Mouse (Mus musculus): ENCODE measurements around the gene Tmem41a. TPM values are rescaled to one million over a fixed set of nuclear protein-coding genes. Genes with fewer than 3 reads are reported as not detected.
"Not testable (repeated sequence)": the region's sequence is repeated elsewhere in the genome, so short reads cannot be mapped to it uniquely, and the experiment has no call there.

Tmem41a gene
- 27.0 and 27.3 TPM in 2 replicates for polyA plus RNA-seq (2016; fragmentation: Nextera tagmentation; extraction: Ambion mirVana)

- no peaks in the 10 kb centered on the region for H3K9me3 ChIP-seq
Observed at GRCm38 (mm10) chr16:21946761-21947715, at the start of gene Tmem41a. Gene Tmem41a (minus strand): TSS chr16:21947552.

DNA sequence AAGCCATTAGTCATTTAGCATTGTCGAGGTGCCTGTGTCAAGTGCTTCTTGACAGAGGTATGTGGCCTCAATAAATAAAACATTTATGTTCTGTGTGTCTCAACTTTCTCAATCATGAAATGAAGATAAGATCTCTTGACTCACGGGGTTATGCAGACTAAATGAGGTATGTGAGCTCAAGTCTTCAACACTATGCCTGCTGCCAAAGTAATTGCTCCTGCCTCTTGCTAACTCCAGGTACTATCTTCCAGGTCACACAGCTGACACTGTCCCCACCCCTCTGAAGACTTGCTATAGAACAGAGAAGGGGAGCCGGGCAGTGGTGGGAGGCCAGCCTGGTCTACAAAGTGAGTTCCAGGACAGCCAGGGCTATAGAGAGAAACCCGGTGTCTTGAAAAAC lies 49.0 kb upstream of the Tmem41a start:
- H3K9me3 ChIP-seq: no peaks in the 10 kb centered on the region
- peaks cover 12% of the 10 kb centered on the region; the same call in 1 of the 2 replicates for H3K27me3 ChIP-seq
- no peak overlapping the region for H3K27ac ChIP-seq
- H3K36me3 ChIP-seq (replicated peaks): no peaks in the 10 kb centered on the region
- H3K4me3 ChIP-seq (replicated peaks): no peak overlapping the region
- H3K4me2 ChIP-seq: no peak overlapping the region
- no peak overlapping the region for H3K9ac ChIP-seq
- ATAC-seq (ENCODE audit: low FRiP score): no peak
- 70% methylated on average over 4 of the region's 4 CpGs for WGBS
- peaks cover 7% of the 10 kb centered on the region; the same call in 1 of the 2 replicates for H3K4me1 ChIP-seq

More at GRCm38 (mm10) chr16:21946761-21947715, at the start of gene Tmem41a:
- H3K4me1 ChIP-seq: peaks cover 12% of the 10 kb centered on the region
- peak; percentile 98 for ATAC-seq (ENCODE audit: low FRiP score)
- H3K9ac ChIP-seq: peak within 1 kb of the TSS; percentile 64
- H3K36me3 ChIP-seq (replicated peaks): no peaks in the 10 kb centered on the region
- peak within 1 kb of the TSS; percentile 65 for H3K4me3 ChIP-seq (replicated peaks)
- peak within 1 kb of the TSS; percentile 54; the same call in 1 of the 2 replicates for H3K27ac ChIP-seq
- peaks cover 4% of the 10 kb centered on the region; the same call in 1 of the 2 replicates for H3K27me3 ChIP-seq
- peak within 1 kb of the TSS; percentile 77 for H3K4me2 ChIP-seq
- 1% methylated on average over 53 of the region's 63 CpGs for WGBS

- peaks cover 7% of the 10 kb centered on the region; the same call in 1 of the 2 replicates for H3K4me1 ChIP-seq
- H3K27ac ChIP-seq: no peak within 1 kb of the TSS
- H3K4me2 ChIP-seq: peak within 1 kb of the TSS; percentile 53
- no peak for ATAC-seq (ENCODE audit: low FRiP score)
- H3K27me3 ChIP-seq: peaks cover 12% of the 10 kb centered on the region; the same call in 1 of the 2 replicates
- WGBS: 10% methylated on average over 16 of the region's 16 CpGs
- no peaks in the 10 kb centered on the region for H3K36me3 ChIP-seq (replicated peaks)
- H3K9me3 ChIP-seq: no peaks in the 10 kb centered on the region
- peak within 1 kb of the TSS; percentile 24 for H3K4me3 ChIP-seq (replicated peaks)
- peak within 1 kb of the TSS; percentile 33; the same call in 1 of the 2 replicates for H3K9ac ChIP-seq
Observed at GRCm38 (mm10) chr16:21995304-21995703, 48.0 kb upstream of the Tmem41a start, which contains the start of gene Liph. Gene Liph (minus strand): TSS chr16:21995663.

DNA sequence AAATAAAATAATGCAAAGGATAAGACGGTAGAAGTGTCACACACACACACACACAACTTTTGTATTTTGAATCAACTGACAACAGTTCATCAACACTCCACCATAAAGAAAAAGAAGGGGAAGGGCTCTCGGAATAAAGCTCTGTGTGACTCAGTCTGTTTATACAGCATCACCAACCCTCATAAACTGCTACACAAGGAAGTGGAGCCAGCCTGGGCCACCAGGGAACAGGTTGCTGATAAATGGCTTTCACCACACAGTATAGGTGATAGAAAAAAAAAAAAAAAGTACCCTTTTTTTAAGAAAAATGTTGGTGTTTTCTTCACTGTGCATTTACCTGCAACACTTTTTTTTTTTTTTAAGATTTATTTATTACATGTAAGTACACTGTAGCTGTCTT lies 44.4 kb upstream of the Tmem41a start:
- no peak for ATAC-seq (ENCODE audit: low FRiP score)
- Histone ChIP-seq H3K9ac (no peak overlapping the region), H3K4me1 (peaks cover 7% of the 10 kb centered on the region; the same call in 1 of the 2 replicates), H3K27ac (no peak overlapping the region), H3K36me3 (replicated peaks) (no peaks in the 10 kb centered on the region), H3K4me3 (replicated peaks) (no peak overlapping the region), H3K27me3 (peaks cover 7% of the 10 kb centered on the region; the same call in 1 of the 2 replicates), H3K9me3 (no peaks in the 10 kb centered on the region), H3K4me2 (no peak overlapping the region)
- 93% methylated on average over 2 of the region's 2 CpGs for WGBS

DNA sequence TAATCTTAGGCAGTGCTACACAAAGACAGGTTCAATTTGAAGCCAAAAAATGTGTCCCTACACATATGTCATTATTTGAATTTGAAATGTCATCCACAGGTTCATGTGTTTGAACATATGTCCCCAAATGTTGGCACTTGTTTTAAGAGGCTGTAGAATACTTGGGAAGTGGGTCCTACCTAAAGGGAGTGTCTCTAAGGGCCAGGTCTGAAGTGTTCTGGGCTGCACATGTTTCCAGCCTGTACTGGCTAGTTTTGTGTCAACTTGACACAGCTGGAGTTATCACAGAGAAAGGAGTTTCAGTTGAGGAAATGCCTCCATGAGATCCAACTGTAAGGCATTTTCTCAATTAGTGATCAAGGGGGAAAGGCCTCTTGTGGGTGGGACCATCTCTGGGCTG lies 43.5 kb upstream of the Tmem41a start:
- not testable (repeated sequence) for H3K27me3 ChIP-seq; H3K4me3 ChIP-seq (replicated peaks); ATAC-seq (ENCODE audit: low FRiP score); H3K9me3 ChIP-seq; H3K4me2 ChIP-seq; H3K27ac ChIP-seq; H3K9ac ChIP-seq; H3K36me3 ChIP-seq (replicated peaks); H3K4me1 ChIP-seq

- Histone ChIP-seq H3K27ac (no peak overlapping the region), H3K27me3 (no peaks in the 10 kb centered on the region), H3K36me3 (replicated peaks) (no peaks in the 10 kb centered on the region), H3K4me2 (no peak overlapping the region), H3K9me3 (no peaks in the 10 kb centered on the region), H3K4me3 (replicated peaks) (no peak overlapping the region), H3K9ac (no peak overlapping the region), H3K4me1 (no peaks in the 10 kb centered on the region)
- WGBS: 68% methylated on average over 5 of the region's 5 CpGs
- ATAC-seq (ENCODE audit: low FRiP score): no peak
Observed at GRCm38 (mm10) chr16:21987956-21988355, 40.6 kb upstream of the Tmem41a start.

- no peak overlapping the region for H3K4me3 ChIP-seq (replicated peaks)
- ATAC-seq (ENCODE audit: low FRiP score): no peak
- H3K36me3 ChIP-seq (replicated peaks): no peaks in the 10 kb centered on the region
- WGBS: 59% methylated on average over 3 of the region's 3 CpGs
- H3K9me3 ChIP-seq: no peaks in the 10 kb centered on the region
- no peak overlapping the region for H3K4me2 ChIP-seq
- no peaks in the 10 kb centered on the region for H3K4me1 ChIP-seq
- H3K27ac ChIP-seq: no peak overlapping the region
- H3K27me3 ChIP-seq: no peaks in the 10 kb centered on the region
- no peak overlapping the region for H3K9ac ChIP-seq
Observed at GRCm38 (mm10) chr16:21986191-21986590, 38.8 kb upstream of the Tmem41a start.

- Histone ChIP-seq H3K4me3 (replicated peaks) (no peak overlapping the region), H3K36me3 (replicated peaks) (no peaks in the 10 kb centered on the region), H3K9ac (no peak overlapping the region), H3K4me2 (no peak overlapping the region), H3K4me1 (no peaks in the 10 kb centered on the region), H3K27ac (no peak overlapping the region), H3K9me3 (no peaks in the 10 kb centered on the region), H3K27me3 (no peaks in the 10 kb centered on the region)
- WGBS: 90% methylated on average over 12 of the region's 12 CpGs
- ATAC-seq (ENCODE audit: low FRiP score): no peak
Observed at GRCm38 (mm10) chr16:21984091-21984490, 36.7 kb upstream of the Tmem41a start.

- no peak overlapping the region for H3K9ac ChIP-seq
- no peaks in the 10 kb centered on the region for H3K9me3 ChIP-seq
- 93% methylated on average over 4 of the region's 4 CpGs for WGBS
- ATAC-seq (ENCODE audit: low FRiP score): no peak
- no peaks in the 10 kb centered on the region for H3K36me3 ChIP-seq (replicated peaks)
- H3K27me3 ChIP-seq: no peaks in the 10 kb centered on the region
- no peak overlapping the region for H3K4me3 ChIP-seq (replicated peaks)
- no peak overlapping the region for H3K27ac ChIP-seq
- H3K4me2 ChIP-seq: no peak overlapping the region
- no peaks in the 10 kb centered on the region for H3K4me1 ChIP-seq
Observed at GRCm38 (mm10) chr16:21983581-21983980, 36.2 kb upstream of the Tmem41a start.

DNA sequence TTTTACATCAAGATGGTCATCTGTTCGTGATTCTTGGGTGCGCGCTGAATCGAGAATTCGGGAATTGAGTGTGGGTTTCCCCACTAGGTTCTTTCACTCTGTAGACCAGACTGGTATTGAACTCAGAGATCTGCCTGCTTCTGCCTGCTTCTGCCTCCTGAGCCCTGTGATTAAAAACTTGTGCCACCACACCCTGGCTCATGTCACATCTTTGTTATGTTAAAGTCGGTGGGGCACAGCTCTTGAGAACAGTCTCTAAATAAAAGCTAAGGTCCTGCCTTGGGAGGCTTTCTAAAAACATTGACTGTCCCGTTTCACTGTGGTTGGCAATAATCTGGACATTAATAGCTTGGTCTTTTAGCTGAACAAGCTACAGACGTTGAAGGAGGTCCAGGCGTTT lies 35.8 kb upstream of the Tmem41a start:
- Histone ChIP-seq H3K9me3 (no peaks in the 10 kb centered on the region), H3K4me2 (no peak overlapping the region), H3K4me1 (no peaks in the 10 kb centered on the region), H3K27me3 (no peaks in the 10 kb centered on the region), H3K4me3 (replicated peaks) (no peak overlapping the region), H3K36me3 (replicated peaks) (no peaks in the 10 kb centered on the region), H3K27ac (no peak overlapping the region), H3K9ac (no peak overlapping the region)
- 92% methylated on average over 9 of the region's 9 CpGs for WGBS
- ATAC-seq (ENCODE audit: low FRiP score): no peak

DNA sequence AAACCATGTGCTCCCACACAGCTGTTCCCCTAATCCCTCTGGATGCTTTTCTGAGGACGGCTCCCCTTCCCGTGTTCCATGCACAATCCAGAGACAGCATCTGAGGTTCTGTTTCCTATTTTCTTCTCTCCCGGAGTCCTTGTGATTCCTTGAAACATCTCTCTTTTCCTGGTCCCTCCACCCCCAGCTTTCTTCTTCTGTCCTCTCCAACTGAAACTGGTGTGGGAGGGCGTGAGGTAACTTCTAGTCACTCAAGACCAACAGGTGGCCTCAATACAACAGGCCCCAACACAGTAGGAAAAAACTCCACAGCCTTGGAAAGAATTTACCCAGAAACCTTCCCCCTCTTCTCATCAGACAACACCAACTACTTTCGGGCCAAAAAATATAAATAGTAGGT lies 30.0 kb upstream of the Tmem41a start:
- Histone ChIP-seq H3K4me3 (replicated peaks) (no peak overlapping the region), H3K27me3 (peaks cover 10% of the 10 kb centered on the region; the same call in 1 of the 2 replicates), H3K36me3 (replicated peaks) (no peaks in the 10 kb centered on the region), H3K9me3 (no peaks in the 10 kb centered on the region), H3K4me2 (no peak overlapping the region), H3K4me1 (peaks cover 6% of the 10 kb centered on the region), H3K27ac (no peak overlapping the region), H3K9ac (no peak overlapping the region)
- ATAC-seq (ENCODE audit: low FRiP score): no peak
- 88% methylated on average over 5 of the region's 5 CpGs for WGBS

DNA sequence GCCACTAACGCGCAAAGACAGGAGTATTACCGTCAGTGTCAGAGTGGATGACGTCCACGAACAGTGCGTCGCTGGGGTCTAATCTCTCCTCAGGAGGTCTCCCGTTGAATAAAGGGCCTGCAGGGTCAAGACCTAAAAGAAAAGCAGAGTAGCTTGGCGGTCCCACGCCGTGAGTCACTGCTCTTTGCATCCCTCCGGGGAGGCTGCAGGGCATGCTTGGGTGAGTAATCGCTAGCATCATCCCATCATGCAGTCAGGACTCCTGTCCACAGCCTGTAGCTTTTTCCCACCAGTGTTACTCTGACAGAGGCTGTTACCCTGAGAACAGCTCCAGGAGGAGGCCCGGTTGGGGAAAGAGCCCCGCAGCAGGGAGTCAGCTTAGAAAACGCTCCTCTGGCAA lies 28.9 kb upstream of the Tmem41a start:
- Histone ChIP-seq H3K9me3 (no peaks in the 10 kb centered on the region), H3K9ac (no peak overlapping the region), H3K36me3 (replicated peaks) (no peaks in the 10 kb centered on the region), H3K27me3 (peaks cover 10% of the 10 kb centered on the region; the same call in 1 of the 2 replicates), H3K4me2 (peak overlapping the region; percentile 37), H3K4me3 (replicated peaks) (peak overlapping the region; percentile 8; the same call in 1 of the 2 replicates), H3K27ac (no peak overlapping the region), H3K4me1 (peaks cover 6% of the 10 kb centered on the region)
- WGBS: under 1% methylated on average over 16 of the region's 16 CpGs
- no peak for ATAC-seq (ENCODE audit: low FRiP score)
